Mouse (Mus musculus): ENCODE results near the gene Rab7b.

GRCm38 (mm10) chr1:131754212-131754829 is 65.8 kb downstream of the Rab7b start:
- TF ChIP-seq CTCF (IDR thresholded peaks at IDR 0.05; ENCODE audit: borderline replicate concordance, insufficient read depth, low read depth, low read length): no peak
- TF ChIP-seq POLR2A (IDR thresholded peaks at IDR 0.05; ENCODE audit: borderline replicate concordance, insufficient read depth, low read length): no peak
